Mouse (Mus musculus) embryo, embryonic 11 days (tissue): ENCODE data around the gene Phf11b.
"Not testable (repeated sequence)": the region's sequence is repeated elsewhere in the genome, so short reads cannot be mapped to it uniquely, and the experiment has no call there.

ENCODE experiments used
- DNase-seq: peaks from one replicate; pipeline ENCODE4 v3.0.0-alpha.2; 2015

Gene Phf11b

DNA sequence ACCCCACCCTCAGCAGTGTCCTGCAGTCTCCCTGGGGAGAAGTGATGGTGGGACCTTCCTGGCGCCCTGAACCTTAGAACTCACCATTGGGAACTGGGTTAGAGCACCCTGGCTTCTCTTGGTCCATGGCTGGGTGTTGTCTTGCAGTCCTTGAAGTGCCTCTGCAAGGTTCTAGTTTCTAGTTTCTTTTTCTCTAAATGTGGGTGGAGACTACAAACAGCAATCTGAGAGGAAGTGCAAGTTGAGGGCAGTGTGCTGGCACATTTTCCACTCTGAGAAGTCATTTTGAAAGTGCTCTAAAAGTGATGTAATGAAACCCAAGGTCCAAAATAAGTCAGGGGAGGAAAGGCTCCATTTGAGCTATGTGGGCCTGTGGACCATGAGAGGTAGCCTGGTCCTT lies at the start of gene Phf11b:
Phf11b (minus strand) TSS at position 163 of the 400 bp plus-strand sequence.
- DNase-seq: not testable (repeated sequence)

GRCm38 (mm10) chr14:59390181-59390580 lies 49.0 kb upstream of the Phf11b start:
- DNase-seq: not testable (repeated sequence)

DNA sequence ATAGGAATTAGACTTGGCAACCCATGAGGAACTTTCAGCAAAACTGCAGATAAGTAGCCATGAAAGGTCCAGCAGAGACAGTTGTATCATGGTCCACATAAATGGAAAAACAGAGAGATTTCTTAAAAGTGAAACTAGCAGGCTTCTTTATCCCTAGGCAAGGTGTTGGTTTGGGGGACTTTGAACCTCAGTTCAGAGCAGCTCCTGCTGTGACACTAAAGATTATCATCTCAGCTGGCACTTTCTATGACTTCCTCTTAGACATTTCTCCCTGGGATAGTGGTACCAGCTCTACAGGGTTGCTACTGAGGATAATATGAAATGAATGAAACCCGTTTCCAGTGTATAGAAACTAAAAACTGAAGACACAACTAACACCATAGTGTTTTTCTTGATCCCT lies 48.4 kb upstream of the Phf11b start:
- DNase-seq: no peak

DNA sequence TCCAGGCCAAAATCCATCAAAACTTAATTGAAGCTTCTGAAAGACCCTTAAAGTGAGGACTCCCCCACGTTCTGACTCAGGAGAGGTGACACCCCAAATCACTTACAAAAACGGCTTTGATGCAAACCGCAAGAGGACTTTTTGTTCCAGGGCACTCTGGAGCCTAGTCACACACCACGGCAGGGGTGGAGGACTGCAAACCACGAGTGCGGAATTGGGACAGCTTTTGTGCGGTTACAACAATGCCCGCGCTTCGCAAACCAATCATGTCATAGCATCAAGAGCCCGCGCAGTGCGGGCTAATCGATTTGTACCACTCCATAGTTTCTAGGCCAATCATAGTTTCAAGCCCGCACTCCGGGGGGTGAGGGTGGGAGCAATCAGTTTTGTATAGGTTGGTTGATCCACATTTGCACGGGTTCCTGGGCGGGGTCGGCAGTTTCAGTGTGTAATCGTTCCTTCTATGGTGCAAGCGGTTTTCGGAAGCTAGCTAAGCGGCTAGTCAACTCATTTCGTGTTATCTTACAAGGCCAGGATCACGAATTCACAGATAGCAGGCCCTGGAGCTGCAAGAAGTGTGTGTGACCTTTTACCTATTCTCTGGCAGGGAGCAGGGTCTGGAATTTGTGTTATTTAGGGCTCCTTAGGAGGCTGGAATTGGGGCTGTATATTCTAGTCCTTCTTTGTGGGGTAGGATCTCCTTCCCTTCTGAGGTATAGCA lies 29.4 kb upstream of the Phf11b start:
- DNase-seq: no peak

- DNase-seq: no peak
Measured at GRCm38 (mm10) chr14:59366386-59367105, 25.4 kb upstream of the Phf11b start.

GRCm38 (mm10) chr14:59365244-59365644 lies 24.1 kb upstream of the Phf11b start, which contains the start of gene Phf11d:
TSS of gene Phf11d (minus strand) at chr14:59365470.
- DNase-seq: no peak

DNA sequence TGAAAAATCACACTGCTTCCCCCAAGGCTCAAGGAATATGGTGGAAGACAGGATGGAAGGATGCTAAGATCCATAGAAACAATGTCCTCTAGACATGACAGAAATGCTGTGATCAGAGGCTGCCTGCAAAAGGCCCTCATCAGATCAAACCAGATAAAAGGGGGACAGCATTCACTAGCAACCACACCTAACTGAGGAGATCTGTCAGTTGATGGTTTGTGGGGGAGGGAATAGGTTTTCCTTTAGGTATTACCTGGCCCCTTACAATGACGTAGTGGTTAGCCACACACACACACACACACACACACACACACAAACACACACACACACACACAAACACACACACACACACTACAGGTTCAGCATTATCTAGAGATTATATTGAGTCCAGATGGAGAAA lies 1.6 kb downstream of the Phf11b start:
- DNase-seq: no peak

DNA sequence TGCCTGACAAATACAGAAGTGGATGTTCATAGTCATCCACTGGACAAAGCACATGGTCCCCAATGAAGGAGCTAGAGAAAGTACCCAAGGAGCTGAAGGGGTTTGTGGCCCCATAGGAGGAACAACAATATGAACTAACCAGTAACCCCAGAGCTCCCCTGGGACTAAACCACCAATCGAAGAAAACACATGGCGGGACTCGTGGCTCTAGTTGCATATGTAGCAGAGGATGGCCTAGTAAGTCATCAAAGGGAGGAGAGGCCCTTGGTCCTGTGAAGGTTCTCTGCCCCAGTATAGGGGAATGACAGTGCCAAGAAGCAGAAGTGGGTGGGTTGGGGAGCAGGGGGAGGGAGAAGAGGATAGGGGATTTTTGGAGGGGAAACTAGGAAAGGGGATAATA lies 5.1 kb downstream of the Phf11b start:
- not testable (repeated sequence) for DNase-seq

- DNase-seq: peak; percentile 17
Measured at GRCm38 (mm10) chr14:59330499-59330898, 10.7 kb downstream of the Phf11b start.

- not testable (repeated sequence) for DNase-seq
Measured at GRCm38 (mm10) chr14:59319970-59320369, 21.2 kb downstream of the Phf11b start.

GRCm38 (mm10) chr14:59319036-59319435 lies 22.1 kb downstream of the Phf11b start:
- not testable (repeated sequence) for DNase-seq

DNA sequence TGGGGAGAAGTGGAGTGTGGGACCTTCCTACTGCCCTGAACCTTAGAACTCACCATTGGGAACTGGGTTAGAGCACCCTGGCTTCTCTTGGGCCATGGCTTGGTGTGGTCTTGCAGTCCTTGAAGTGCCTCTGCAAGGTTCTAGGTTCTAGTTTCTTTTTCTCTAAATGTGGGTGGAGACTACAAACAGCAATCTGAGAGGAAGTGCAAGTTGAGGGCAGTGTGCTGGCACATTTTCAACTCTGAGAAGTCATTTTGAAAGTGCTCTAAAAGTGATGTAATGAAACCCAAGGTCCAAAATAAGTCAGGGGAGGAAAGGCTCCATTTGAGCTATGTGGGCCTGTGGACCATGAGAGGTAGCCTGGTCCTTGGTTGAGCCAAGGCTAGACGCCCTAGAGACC lies 43.8 kb downstream of the Phf11b start, which contains the start of gene Phf11a:
Phf11a (minus strand) TSS at position 132 of the 400 bp plus-strand sequence.
- not testable (repeated sequence) for DNase-seq

GRCm38 (mm10) chr14:59291769-59292168 lies 49.4 kb downstream of the Phf11b start:
- not testable (repeated sequence) for DNase-seq

DNA sequence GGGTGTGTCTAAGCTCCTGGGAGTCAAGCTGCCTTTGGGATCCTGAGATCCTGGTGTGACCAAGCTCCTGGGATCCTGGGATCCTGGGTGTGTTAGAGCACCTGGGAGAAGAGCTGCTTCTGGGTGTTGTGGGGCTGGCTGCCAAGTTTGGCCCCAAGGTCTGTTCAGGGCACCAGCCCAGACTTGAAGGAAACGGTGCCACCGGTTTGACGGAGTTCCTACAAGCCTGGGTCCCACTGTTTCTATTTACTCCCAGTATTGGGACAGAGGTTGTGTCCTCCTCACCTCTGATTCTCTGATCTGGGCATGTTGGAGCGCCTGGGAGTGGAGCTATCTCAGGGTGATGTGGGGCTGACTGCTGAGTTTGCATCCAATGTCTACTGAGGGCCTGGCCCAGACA lies 66.2 kb downstream of the Phf11b start:
- not testable (repeated sequence) for DNase-seq
